Mouse (Mus musculus): ENCODE measurements around the gene Gm10645. TPM values are rescaled to one million over a fixed set of nuclear protein-coding genes. Genes with fewer than 3 reads are reported as not detected.

Gm10645 gene
- polyA plus RNA-seq, 1 experiment, result 0.25 TPM

DNA sequence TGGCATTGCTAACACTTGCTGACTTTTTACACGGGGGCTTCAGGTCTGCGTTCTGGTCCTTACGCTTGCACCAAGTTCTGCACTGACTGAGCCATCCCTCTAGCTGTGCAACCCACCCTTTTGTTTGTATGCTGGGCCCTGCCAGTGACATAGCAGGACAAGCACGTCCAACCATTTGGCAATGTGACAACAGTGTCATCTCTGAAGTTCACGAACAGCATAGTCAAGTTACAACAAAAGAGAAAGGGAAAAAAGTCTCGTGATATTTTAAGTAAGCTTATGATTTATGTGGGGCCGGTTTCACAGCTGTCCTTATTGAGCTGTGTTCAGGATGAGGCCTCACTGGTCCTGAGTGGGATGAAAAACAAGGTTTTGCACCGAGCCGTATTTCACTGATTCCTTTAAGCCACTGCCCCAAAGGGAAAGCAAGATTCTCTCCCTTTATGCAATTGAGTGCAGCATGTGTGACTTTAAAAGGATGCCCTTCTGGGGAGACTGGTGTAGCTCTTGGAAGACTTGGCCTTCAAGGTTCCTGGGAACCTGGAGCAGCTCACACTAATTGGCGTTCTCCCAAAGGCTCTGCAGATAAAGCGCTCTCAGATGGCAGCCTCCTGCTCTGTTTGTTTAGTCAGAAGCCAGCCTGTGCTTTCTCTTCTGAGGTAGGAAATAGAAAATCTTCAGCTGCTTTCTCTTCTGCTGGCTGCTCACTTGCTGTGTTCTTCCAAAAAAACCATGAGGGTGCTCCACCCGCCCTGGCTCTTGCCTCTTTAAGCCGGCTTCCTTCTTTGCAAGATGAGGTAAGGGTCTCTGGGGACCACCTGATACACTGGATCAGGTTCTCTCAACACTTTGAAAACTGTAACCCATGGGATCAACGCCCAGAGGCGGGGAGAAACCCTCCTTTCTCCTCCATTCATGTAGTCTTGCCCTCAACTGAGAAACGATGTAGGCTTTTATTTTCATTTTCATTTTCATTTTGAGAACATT, 34.5 kb upstream of the Gm10645 start:
- H3K4me1 ChIP-seq (ENCODE audit: control insufficient read depth, insufficient read depth, low read length), result no peaks in the 10 kb centered on the region
- WGBS, result 66% methylated on average over 16 of the region's 16 CpGs
- no peak overlapping the region for H3K4me3 ChIP-seq (ENCODE audit: insufficient read depth, low read depth, low read length)
- no peak for DNase-seq
- H3K36me3 ChIP-seq (ENCODE audit: control insufficient read depth, insufficient read depth, low read length), result no peaks in the 10 kb centered on the region
- H3K27ac ChIP-seq (ENCODE audit: insufficient read depth, low read depth, low read length), result no peak overlapping the region
- H3K27me3 ChIP-seq (replicated peaks; ENCODE audit: control insufficient read depth, insufficient read depth, low read length), result no peaks in the 10 kb centered on the region
- no peak for TF ChIP-seq POLR2A (IDR thresholded peaks at IDR 0.05; ENCODE audit: low read depth, low read length)
- no peak for TF ChIP-seq CTCF (conservative IDR thresholded peaks at IDR 0.05; ENCODE audit: insufficient read depth, insufficient read length, low read depth, low read length)

DNA sequence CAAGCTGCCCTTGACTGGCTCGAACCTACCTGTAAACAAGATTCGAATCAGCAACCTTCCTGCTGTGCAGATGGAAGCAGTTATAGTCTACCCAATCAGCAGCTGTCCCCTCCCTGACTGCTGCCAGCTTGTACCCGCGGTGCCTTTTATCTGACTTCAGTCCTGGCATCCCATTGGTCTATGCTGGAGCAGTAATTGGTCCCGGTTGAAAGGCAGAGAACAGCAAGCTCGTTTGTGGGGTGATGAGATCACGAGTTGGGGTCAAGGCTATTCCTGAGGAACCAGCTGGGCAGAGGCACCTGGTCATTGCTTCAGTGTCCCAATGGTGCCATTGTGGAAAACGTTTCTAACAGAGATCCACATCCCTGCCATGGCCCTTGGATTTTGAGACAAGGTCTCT, 33.7 kb upstream of the Gm10645 start:
- no peaks in the 10 kb centered on the region for H3K27me3 ChIP-seq (replicated peaks; ENCODE audit: control insufficient read depth, insufficient read depth, low read length)
- whole genome bisulfite sequencing, result 71% methylated on average over 8 of the region's 8 CpGs
- no peak overlapping the region for H3K27ac ChIP-seq (ENCODE audit: insufficient read depth, low read depth, low read length)
- no peak overlapping the region for H3K4me3 ChIP-seq (ENCODE audit: insufficient read depth, low read depth, low read length)
- no peak for DNase-seq
- no peaks in the 10 kb centered on the region for H3K36me3 ChIP-seq (ENCODE audit: control insufficient read depth, insufficient read depth, low read length)
- H3K4me1 ChIP-seq (ENCODE audit: control insufficient read depth, insufficient read depth, low read length), result no peaks in the 10 kb centered on the region
- TF ChIP-seq POLR2A (IDR thresholded peaks at IDR 0.05; ENCODE audit: low read depth, low read length), result no peak
- no peak for TF ChIP-seq CTCF (conservative IDR thresholded peaks at IDR 0.05; ENCODE audit: insufficient read depth, insufficient read length, low read depth, low read length)

DNA sequence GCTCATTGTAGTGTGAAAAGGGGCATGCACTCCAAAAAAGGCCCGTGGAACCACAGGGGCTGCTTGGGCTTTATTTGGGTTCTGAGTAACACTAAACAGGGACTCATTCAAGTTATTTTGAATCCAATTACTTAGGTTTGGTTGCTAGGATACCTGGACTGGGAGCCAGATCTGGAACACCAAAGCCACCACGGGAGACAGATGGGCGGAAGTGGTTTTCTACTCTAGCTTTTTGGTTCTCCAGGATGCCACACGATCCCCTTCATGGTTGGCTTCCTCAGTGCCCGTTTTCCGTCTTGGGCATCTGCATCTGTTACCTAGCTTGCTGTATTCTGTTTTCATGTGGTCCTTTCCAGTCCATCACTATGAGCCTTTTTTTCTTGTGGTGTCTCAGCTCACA, 30.1 kb upstream of the Gm10645 start:
- Histone ChIP-seq H3K27ac (ENCODE audit: insufficient read depth, low read depth, low read length) (no peak overlapping the region), H3K4me3 (ENCODE audit: insufficient read depth, low read depth, low read length) (no peak overlapping the region), H3K4me1 (ENCODE audit: control insufficient read depth, insufficient read depth, low read length) (no peaks in the 10 kb centered on the region), H3K27me3 (replicated peaks; ENCODE audit: control insufficient read depth, insufficient read depth, low read length) (no peaks in the 10 kb centered on the region), H3K36me3 (ENCODE audit: control insufficient read depth, insufficient read depth, low read length) (no peaks in the 10 kb centered on the region)
- TF ChIP-seq POLR2A (IDR thresholded peaks at IDR 0.05; ENCODE audit: low read depth, low read length) (no peak), CTCF (conservative IDR thresholded peaks at IDR 0.05; ENCODE audit: insufficient read depth, insufficient read length, low read depth, low read length) (no peak)
- 64% methylated on average over 6 of the region's 6 CpGs for WGBS
- DNase-seq, result no peak

DNA sequence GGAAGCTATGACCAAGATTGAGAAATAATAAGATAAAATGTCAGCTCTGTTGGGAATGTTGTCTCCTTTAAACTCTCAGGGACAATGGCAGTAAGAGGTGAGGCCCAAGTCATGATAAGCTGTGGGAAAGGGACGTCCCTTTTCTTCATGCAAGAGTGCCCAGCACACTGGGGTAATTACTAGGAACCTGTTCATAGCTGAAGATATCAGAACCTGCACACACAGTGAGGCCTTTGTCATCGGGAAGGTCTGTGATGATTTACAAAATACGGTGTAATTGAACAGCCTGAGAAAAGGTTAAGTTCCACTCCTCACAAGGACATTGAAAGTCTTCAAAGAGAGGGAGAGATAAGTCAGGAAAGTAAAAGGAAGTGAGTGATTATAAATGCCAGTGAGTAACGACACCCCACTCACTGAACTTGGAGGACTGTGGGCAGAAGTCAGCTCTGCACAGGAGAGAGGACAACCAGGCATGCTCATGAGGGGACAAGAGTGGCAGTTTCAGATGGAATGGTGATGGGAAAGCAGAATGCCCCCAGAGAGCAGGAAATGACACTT, 23.6 kb upstream of the Gm10645 start:
- no peak for DNase-seq
- no peak overlapping the region for H3K27ac ChIP-seq (ENCODE audit: insufficient read depth, low read depth, low read length)
- 48% methylated on average over 4 of the region's 4 CpGs for WGBS
- H3K27me3 ChIP-seq (replicated peaks; ENCODE audit: control insufficient read depth, insufficient read depth, low read length), result no peaks in the 10 kb centered on the region
- TF ChIP-seq CTCF (conservative IDR thresholded peaks at IDR 0.05; ENCODE audit: insufficient read depth, insufficient read length, low read depth, low read length), result no peak
- TF ChIP-seq POLR2A (IDR thresholded peaks at IDR 0.05; ENCODE audit: low read depth, low read length), result no peak
- no peaks in the 10 kb centered on the region for H3K4me1 ChIP-seq (ENCODE audit: control insufficient read depth, insufficient read depth, low read length)
- H3K4me3 ChIP-seq (ENCODE audit: insufficient read depth, low read depth, low read length), result no peak overlapping the region
- no peaks in the 10 kb centered on the region for H3K36me3 ChIP-seq (ENCODE audit: control insufficient read depth, insufficient read depth, low read length)

DNA sequence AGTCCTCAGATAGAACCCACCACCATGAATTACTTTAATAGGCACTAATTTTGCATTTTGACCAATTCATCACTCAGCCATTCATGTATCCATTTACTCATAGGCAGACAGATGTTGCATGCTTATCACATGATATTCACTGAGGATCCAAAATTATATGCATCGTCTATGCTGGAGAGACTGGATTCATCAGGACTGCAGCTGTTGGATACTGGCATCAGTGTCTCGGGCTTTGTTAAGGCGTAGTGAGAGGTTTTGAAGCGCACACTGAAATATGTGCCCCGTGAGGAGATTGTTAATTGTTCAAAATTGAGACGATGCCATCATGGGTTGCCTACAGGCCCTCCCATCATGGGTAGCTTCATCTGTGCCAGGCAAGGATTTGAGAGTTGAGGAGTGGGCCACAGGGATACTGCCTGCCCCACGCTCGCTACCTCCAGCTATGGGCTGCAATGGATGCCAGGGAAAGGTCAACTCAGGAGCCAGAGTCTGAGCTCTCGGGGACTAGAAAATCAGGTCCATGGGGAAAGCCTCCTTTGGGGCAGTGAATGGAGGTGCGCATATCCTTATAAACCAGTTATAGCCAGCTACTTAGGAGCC, 21.5 kb upstream of the Gm10645 start:
- no peak overlapping the region for H3K4me3 ChIP-seq (ENCODE audit: insufficient read depth, low read depth, low read length)
- TF ChIP-seq CTCF (conservative IDR thresholded peaks at IDR 0.05; ENCODE audit: insufficient read depth, insufficient read length, low read depth, low read length) (no peak), POLR2A (IDR thresholded peaks at IDR 0.05; ENCODE audit: low read depth, low read length) (no peak)
- no peak for DNase-seq
- H3K36me3 ChIP-seq (ENCODE audit: control insufficient read depth, insufficient read depth, low read length), result no peaks in the 10 kb centered on the region
- no peaks in the 10 kb centered on the region for H3K27me3 ChIP-seq (replicated peaks; ENCODE audit: control insufficient read depth, insufficient read depth, low read length)
- 91% methylated on average over 10 of the region's 10 CpGs for WGBS
- no peaks in the 10 kb centered on the region for H3K4me1 ChIP-seq (ENCODE audit: control insufficient read depth, insufficient read depth, low read length)
- no peak overlapping the region for H3K27ac ChIP-seq (ENCODE audit: insufficient read depth, low read depth, low read length)

DNA sequence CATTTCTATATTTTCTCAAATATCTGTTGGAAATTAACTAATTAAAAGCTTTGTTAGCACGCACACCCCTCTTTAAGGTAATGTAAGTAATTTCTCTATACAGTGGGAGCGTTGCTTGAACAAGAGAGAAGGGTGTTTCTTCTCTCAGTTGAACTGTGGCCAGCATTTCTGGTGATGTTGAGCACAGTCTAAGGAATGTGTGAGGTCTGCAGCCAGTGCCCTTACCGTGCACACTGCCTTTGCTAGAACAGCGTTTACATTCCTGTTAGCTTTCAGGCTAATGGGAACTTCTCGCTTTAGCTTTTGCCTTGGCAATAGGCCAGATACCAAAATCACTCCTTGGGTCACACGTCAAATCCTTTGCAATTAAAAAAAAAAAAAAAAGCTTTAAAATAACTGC, 20.4 kb upstream of the Gm10645 start:
- Histone ChIP-seq H3K36me3 (ENCODE audit: control insufficient read depth, insufficient read depth, low read length) (no peaks in the 10 kb centered on the region), H3K4me1 (ENCODE audit: control insufficient read depth, insufficient read depth, low read length) (no peaks in the 10 kb centered on the region; the same call in 1 of the 2 replicates), H3K27me3 (replicated peaks; ENCODE audit: control insufficient read depth, insufficient read depth, low read length) (no peaks in the 10 kb centered on the region), H3K4me3 (ENCODE audit: insufficient read depth, low read depth, low read length) (no peak overlapping the region), H3K27ac (ENCODE audit: insufficient read depth, low read depth, low read length) (no peak overlapping the region)
- peak; percentile 26 for DNase-seq
- TF ChIP-seq POLR2A (IDR thresholded peaks at IDR 0.05; ENCODE audit: low read depth, low read length) (no peak), CTCF (conservative IDR thresholded peaks at IDR 0.05; ENCODE audit: insufficient read depth, insufficient read length, low read depth, low read length) (no peak)
- 39% methylated on average over 6 of the region's 6 CpGs for WGBS

DNA sequence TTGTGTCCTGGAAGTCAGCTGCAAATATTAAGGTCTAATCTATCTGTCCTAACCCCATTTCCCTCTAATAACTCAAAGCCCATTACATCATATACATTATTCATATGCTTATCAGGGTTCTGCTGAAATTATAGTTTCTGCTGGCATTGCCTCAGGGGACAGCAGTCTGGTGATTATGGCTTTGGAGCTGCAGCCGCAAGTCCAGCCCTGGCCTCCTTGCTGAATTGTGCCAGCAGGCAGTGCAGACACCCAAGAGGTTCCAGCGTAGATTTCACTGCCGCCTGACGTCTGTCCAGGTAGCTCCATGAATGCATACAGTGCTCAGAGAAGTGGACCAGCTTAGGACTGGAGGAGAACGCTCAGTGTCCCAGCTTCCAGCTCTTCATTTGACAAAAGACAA, 16.8 kb upstream of the Gm10645 start:
- H3K27me3 ChIP-seq (replicated peaks; ENCODE audit: control insufficient read depth, insufficient read depth, low read length), result no peaks in the 10 kb centered on the region
- no peaks in the 10 kb centered on the region for H3K36me3 ChIP-seq (ENCODE audit: control insufficient read depth, insufficient read depth, low read length)
- H3K4me3 ChIP-seq (ENCODE audit: insufficient read depth, low read depth, low read length), result no peak overlapping the region
- no peaks in the 10 kb centered on the region; the same call in 1 of the 2 replicates for H3K4me1 ChIP-seq (ENCODE audit: control insufficient read depth, insufficient read depth, low read length)
- TF ChIP-seq CTCF (conservative IDR thresholded peaks at IDR 0.05; ENCODE audit: insufficient read depth, insufficient read length, low read depth, low read length) (no peak), POLR2A (IDR thresholded peaks at IDR 0.05; ENCODE audit: low read depth, low read length) (no peak)
- H3K27ac ChIP-seq (ENCODE audit: insufficient read depth, low read depth, low read length), result no peak overlapping the region
- DNase-seq, result no peak
- 78% methylated on average over 5 of the region's 5 CpGs for WGBS
